8 mouse cellular contexts compared by ENCODE assay signal in genomic region chr12:113222748-113223147, GRCm38 (mm10). TPM values are rescaled to one million over a fixed set of nuclear protein-coding genes. Genes with fewer than 3 reads are reported as not detected.
DNase-seq lines count a peak whose midpoint lies in the region; ATAC-seq lines count a peak whose summit lies in the region.
"Had no signal": no experiment of that assay in that cellular context is flagged by ENCODE, and none has a peak within 500 bp of the region (broad histone marks: within the 10 kb centered on the region; RNA-seq: fewer than 3 reads in every experiment).

No protein-coding gene starts in this region.

- peak; percentile 38 for ATAC-seq in CD4-positive, CD25-positive, alpha-beta regulatory T cell, adult 4 months
- peak; percentile 30; the same call in 1 of the 2 replicates for ATAC-seq in forebrain, embryonic 12.5 days (ENCODE audit: low FRiP score)
- ATAC-seq in hindbrain, embryonic 13.5 days (ENCODE audit: low FRiP score), result peak; percentile 38

- no peak overlapping the region for H3K27ac ChIP-seq in forebrain, embryonic 12.5 days
- H3K27ac ChIP-seq in hindbrain, embryonic 13.5 days, result no peak overlapping the region
- H3K27ac ChIP-seq: heart, embryonic 13.5 days had no signal

- H3K4me1 ChIP-seq in forebrain, embryonic 12.5 days, result no peaks in the 10 kb centered on the region
- H3K4me1 ChIP-seq in hindbrain, embryonic 13.5 days (replicated peaks), result no peaks in the 10 kb centered on the region

- H3K27me3 ChIP-seq in forebrain, embryonic 12.5 days, result no peaks in the 10 kb centered on the region
- no peaks in the 10 kb centered on the region for H3K27me3 ChIP-seq in hindbrain, embryonic 13.5 days
- H3K27me3 ChIP-seq: heart, embryonic 13.5 days had no signal

- no peaks in the 10 kb centered on the region for H3K36me3 ChIP-seq in forebrain, embryonic 12.5 days (replicated peaks)
- H3K36me3 ChIP-seq in hindbrain, embryonic 13.5 days, result no peaks in the 10 kb centered on the region
- H3K36me3 ChIP-seq: heart, embryonic 13.5 days had no signal

- H3K9ac ChIP-seq in forebrain, embryonic 12.5 days, result no peak overlapping the region
- H3K9ac ChIP-seq in hindbrain, embryonic 13.5 days, result no peak overlapping the region
- H3K9ac ChIP-seq: heart, embryonic 13.5 days had no signal

- no peaks in the 10 kb centered on the region for H3K9me3 ChIP-seq in forebrain, embryonic 12.5 days
- H3K9me3 ChIP-seq in hindbrain, embryonic 13.5 days, result no peaks in the 10 kb centered on the region
- H3K9me3 ChIP-seq: heart, embryonic 13.5 days had no signal

- WGBS in forebrain, embryonic 12.5 days, result 33% methylated on average over 6 of the region's 6 CpGs
- 33% methylated on average over 6 of the region's 6 CpGs for WGBS in hindbrain, embryonic 13.5 days

- peak; percentile 83 for DNase-seq in R1 (ENCODE audit: low read depth, low spot score)
- peak; percentile 62 to 64 for DNase-seq in left cerebral cortex, adult 18-20 months (ENCODE audit: low spot score in 2 of 2)
- peak; percentile 51 to 63 for DNase-seq in lung, postnatal 4 days
- DNase-seq in right cerebral cortex, postnatal 14 days, result peak; percentile 68

- H3K4me3 ChIP-seq in forebrain, embryonic 12.5 days (replicated peaks), result no peak overlapping the region
- H3K4me3 ChIP-seq in hindbrain, embryonic 13.5 days, result no peak overlapping the region
- H3K4me3 ChIP-seq: heart, embryonic 13.5 days had no signal

- no peak overlapping the region for H3K4me2 ChIP-seq in forebrain, embryonic 12.5 days
- H3K4me2 ChIP-seq in hindbrain, embryonic 13.5 days, result no peak overlapping the region

RNA-seq across cellular contexts. Expression of gene Tmem121, which starts 37.0 kb away (rescaled TPM):
- polyA plus RNA-seq in CD4-positive, CD25-positive, alpha-beta regulatory T cell, adult 4 months (2017; shearing (Covaris generic)), result not detected
- 21.6 and 21.9 TPM in 2 replicates for polyA plus RNA-seq in forebrain, embryonic 12.5 days (2016; fragmentation: Nextera tagmentation; extraction: Ambion mirVana)
- polyA plus RNA-seq in hindbrain, embryonic 13.5 days (2015; fragmentation: Nextera tagmentation; extraction: Ambion mirVana), result 32.4 and 34.9 TPM in 2 replicates
- total RNA-seq in left cerebral cortex, adult 18-20 months (2021), result 10 to 100 TPM; 25.5 to 27.5 TPM

Comparison
In these comparisons a context has a peak if more than half of its experiments do, and no peak if none do; other contexts are left out.
1. RNA of gene Tmem121, which starts 37.0 kb away (polyA plus RNA-seq): 32.4 to 34.9 TPM in hindbrain, embryonic 13.5 days and 21.6 to 21.9 TPM in forebrain, embryonic 12.5 days; not detected in CD4-positive, CD25-positive, alpha-beta regulatory T cell, adult 4 months; every median in the first group is over 10 times any median in the second.
2. Peak in every context shown above with its lines, with median percentiles within 50 percentile points of each other: ATAC-seq and DNase-seq.